Mouse (Mus musculus) lung, embryonic 16.5 days (tissue): ENCODE results near the gene Prpsap1. TPM values are rescaled to one million over a fixed set of nuclear protein-coding genes. Genes with fewer than 3 reads are reported as not detected.

Source experiments
- ATAC-seq: fragments of 200-750 bp; cut with Nextera tagmentation; 2 replicates; pipeline ENCODE4 v1.8.0; 2017; ENCODE audit warnings: low read depth, mild to moderate bottlenecking, moderate library complexity
- H3K27ac ChIP-seq: fragments of 300-500 bp; sonication (generic); 2 replicates; pipeline ENCODE4 v1.5.1; 2014; ENCODE audit warnings: mild to moderate bottlenecking, control low read depth, low read length
- H3K27me3 ChIP-seq: fragments of 300-500 bp; sonication (generic); 2 replicates; pipeline ENCODE4 v1.6.1; 2014; ENCODE audit warnings: low read depth, low read length, mixed read lengths; ENCODE audit not compliant: control insufficient read depth, insufficient read depth
- H3K36me3 ChIP-seq: fragments of 300-500 bp; sonication (generic); 2 replicates; pipeline ENCODE4 v1.6.1; 2014; ENCODE audit warnings: low read length; ENCODE audit not compliant: control insufficient read depth, insufficient read depth
- H3K4me1 ChIP-seq: fragments of 300-500 bp; sonication (generic); replicated peaks from 2 replicates; pipeline ENCODE4 v1.6.1; 2014; ENCODE audit warnings: low read length, mixed read lengths; ENCODE audit not compliant: control insufficient read depth, insufficient read depth
- H3K4me2 ChIP-seq: fragments of 300-500 bp; sonication (generic); 2 replicates; pipeline ENCODE4 v1.6.1; 2014; ENCODE audit warnings: low read depth, low read length, control low read depth
- H3K4me3 ChIP-seq: fragments of 300-500 bp; sonication (generic); 2 replicates; pipeline ENCODE4 v1.5.1; 2014; ENCODE audit warnings: mild to moderate bottlenecking, low read length, control low read depth
- H3K9ac ChIP-seq: fragments of 300-500 bp; sonication (generic); 2 replicates; pipeline ENCODE4 v1.6.1; 2014; ENCODE audit warnings: low read length, control low read depth
- H3K9me3 ChIP-seq: fragments of 300-500 bp; sonication (generic); 2 replicates; pipeline ENCODE4 v1.6.1; 2016; ENCODE audit warnings: low read length; ENCODE audit not compliant: control insufficient read depth
- WGBS: fragments of 180-500 bp; shearing (Covaris S2); extraction: QIAGEN DNeasy Blood & Tissue Kit; methylation state at CpG from one replicate; pipeline ENCODE4 v1.1.7; 2014; 5-methylcytosine and 5-hydroxymethylcytosine counted together
- polyA plus RNA-seq: library from polyadenylated mRNA; unstranded; fragments of >200 nt; fragmentation: Nextera tagmentation; extraction: Ambion mirVana; gene quantifications from 2 replicates; pipeline ENCODE4 v1.2.1, GENCODE M21; 2015

The Prpsap1 gene
- polyA plus RNA-seq, 1 experiment from 2014 or later: 177 TPM

- 79% methylated on average over 6 of the region's 6 CpGs for WGBS
- Histone ChIP-seq H3K4me1 (peaks cover 7% of the 10 kb centered on the region), H3K27ac (no peak overlapping the region), H3K4me3 (no peak overlapping the region), H3K9ac (no peak overlapping the region), H3K4me2 (no peak overlapping the region), H3K9me3 (no peaks in the 10 kb centered on the region), H3K36me3 (no peaks in the 10 kb centered on the region), H3K27me3 (no peaks in the 10 kb centered on the region)
- no peak for ATAC-seq
These were observed 70.8 kb downstream of the Prpsap1 start for GRCm38 (mm10) chr11:116423214-116423613.

GRCm38 (mm10) chr11:116422562-116422961 lies 71.4 kb downstream of the Prpsap1 start:
- H3K9me3 ChIP-seq: no peaks in the 10 kb centered on the region
- H3K27ac ChIP-seq: no peak overlapping the region
- no peak overlapping the region for H3K4me3 ChIP-seq
- H3K4me2 ChIP-seq: no peak overlapping the region
- H3K27me3 ChIP-seq: no peaks in the 10 kb centered on the region
- peaks cover 11% of the 10 kb centered on the region for H3K4me1 ChIP-seq
- no peak for ATAC-seq
- H3K9ac ChIP-seq: no peak overlapping the region
- no peaks in the 10 kb centered on the region for H3K36me3 ChIP-seq
- 84% methylated on average over 2 of the region's 2 CpGs for WGBS

- 63% methylated on average over 6 of the region's 6 CpGs for WGBS
- Histone ChIP-seq H3K9ac (no peak overlapping the region), H3K4me3 (no peak overlapping the region), H3K9me3 (no peaks in the 10 kb centered on the region), H3K27me3 (no peaks in the 10 kb centered on the region), H3K36me3 (no peaks in the 10 kb centered on the region), H3K4me1 (peaks cover 11% of the 10 kb centered on the region), H3K4me2 (no peak overlapping the region), H3K27ac (no peak overlapping the region)
- ATAC-seq: no peak
These were observed 72.9 kb downstream of the Prpsap1 start for GRCm38 (mm10) chr11:116421102-116421501.

Other genes starting within 250 kb of the Prpsap1 start
- 75.3 and 79.2 TPM in 2 replicates for gene Srp68, start 220.0 kb downstream of the Prpsap1 start, polyA plus RNA-seq
- gene Galr2, start 213.3 kb downstream of the Prpsap1 start, polyA plus RNA-seq: 0.21 and 0.25 TPM in 2 replicates
- 62.8 and 68.5 TPM in 2 replicates for gene Exoc7, start 187.0 kb downstream of the Prpsap1 start, polyA plus RNA-seq
- gene Foxj1, start 158.8 kb downstream of the Prpsap1 start, polyA plus RNA-seq: 22.1 and 24.6 TPM in 2 replicates
- gene Rnf157, start 81.2 kb downstream of the Prpsap1 start, polyA plus RNA-seq: 3.5 and 4.0 TPM in 2 replicates
- gene Ubald2, start 60.1 kb downstream of the Prpsap1 start, polyA plus RNA-seq: 41.3 and 43.2 TPM in 2 replicates
- 0.26 TPM in 1 of 2 replicates, not detected in the other for gene Qrich2, start 28.0 kb downstream of the Prpsap1 start, polyA plus RNA-seq
- 7.0 and 9.6 TPM in 2 replicates for gene Sphk1, start 36.7 kb upstream of the Prpsap1 start, polyA plus RNA-seq
- 5.2 and 5.8 TPM in 2 replicates for gene Ube2o, start 87.2 kb upstream of the Prpsap1 start, polyA plus RNA-seq
- gene Aanat, start 92.2 kb upstream of the Prpsap1 start, polyA plus RNA-seq: not detected in 2 replicates
- gene Rhbdf2, start 132.8 kb upstream of the Prpsap1 start, polyA plus RNA-seq: 17.9 and 19.6 TPM in 2 replicates
- 5.0 and 11.0 TPM in 2 replicates for gene Prcd, start 159.3 kb upstream of the Prpsap1 start, polyA plus RNA-seq
- 13.3 TPM in 2 replicates for gene Cygb, start 160.1 kb upstream of the Prpsap1 start, polyA plus RNA-seq